Mouse (Mus musculus): ENCODE measurements around the gene Gucy2g.

Gucy2g gene

GRCm38 (mm10) chr19:55241186-55241645 is at the start of gene Gucy2g:
Gucy2g (minus strand) TSS chr19:55241236.
- no peak for DNase-seq (ENCODE audit: low spot score in 2 of 2)

GRCm38 (mm10) chr19:55288974-55289373 is 47.9 kb upstream of the Gucy2g start:
- no peak for DNase-seq (ENCODE audit: low spot score in 2 of 2)

DNA sequence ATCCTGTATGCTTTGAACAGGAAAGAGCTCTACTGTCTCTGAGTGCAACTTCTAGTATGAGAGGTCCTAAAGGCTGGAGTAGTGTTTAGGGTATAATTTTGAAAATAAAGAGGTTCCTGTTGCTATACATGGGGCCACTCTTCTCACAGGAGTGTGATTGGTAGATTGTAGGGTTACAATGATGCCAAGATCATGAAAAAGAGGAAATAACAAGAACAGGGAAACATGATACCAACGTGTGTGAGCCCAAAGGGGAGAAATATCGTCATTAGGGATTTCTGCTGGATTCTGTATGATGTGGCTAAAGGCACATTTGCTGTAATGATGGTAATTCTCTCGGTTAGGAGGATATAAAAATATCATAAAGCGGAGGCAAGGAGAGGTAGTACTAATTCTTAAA is 45.0 kb upstream of the Gucy2g start:
- DNase-seq (ENCODE audit: low spot score in 2 of 2), result no peak

DNA sequence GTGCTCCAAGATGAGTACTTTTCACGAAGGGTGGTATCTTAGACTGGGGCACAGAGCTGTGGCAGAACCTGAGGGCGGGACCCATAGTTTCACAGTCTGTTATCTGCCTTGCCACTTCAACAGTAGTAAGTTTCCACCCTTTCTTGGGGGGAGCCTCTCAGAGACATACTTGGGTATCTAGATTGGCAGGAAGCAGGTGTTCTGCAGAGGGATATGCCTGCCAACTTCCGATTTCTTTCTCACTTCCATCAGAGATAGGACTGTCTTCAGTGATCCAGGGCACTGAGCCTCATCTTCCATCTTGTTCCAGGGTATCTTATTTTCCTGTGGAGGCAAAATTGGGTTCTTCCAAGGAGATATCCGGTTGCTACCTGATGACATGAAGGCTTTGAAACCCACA is 43.1 kb upstream of the Gucy2g start:
- no peak for DNase-seq (ENCODE audit: low spot score in 2 of 2)

DNA sequence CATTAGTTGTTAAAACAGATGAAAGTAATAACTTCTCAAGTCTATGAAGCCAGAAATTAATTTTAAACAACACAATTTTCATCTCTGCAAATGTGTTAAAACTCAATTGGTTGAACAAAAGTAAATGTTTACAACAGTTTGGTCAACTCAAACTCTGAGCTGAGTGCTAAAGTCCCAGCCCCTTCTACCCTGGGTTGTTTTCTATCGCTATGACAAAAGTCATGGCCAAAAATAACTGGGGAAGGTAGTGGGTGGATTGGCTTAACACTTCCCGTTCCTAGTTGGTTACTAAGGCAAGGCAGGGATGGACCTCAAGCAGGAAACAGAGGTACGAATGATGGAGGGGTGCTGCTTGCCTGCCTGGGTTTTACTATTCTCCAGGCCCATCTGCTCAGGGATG is 35.7 kb upstream of the Gucy2g start:
- DNase-seq (ENCODE audit: low spot score in 2 of 2), result no peak

DNA sequence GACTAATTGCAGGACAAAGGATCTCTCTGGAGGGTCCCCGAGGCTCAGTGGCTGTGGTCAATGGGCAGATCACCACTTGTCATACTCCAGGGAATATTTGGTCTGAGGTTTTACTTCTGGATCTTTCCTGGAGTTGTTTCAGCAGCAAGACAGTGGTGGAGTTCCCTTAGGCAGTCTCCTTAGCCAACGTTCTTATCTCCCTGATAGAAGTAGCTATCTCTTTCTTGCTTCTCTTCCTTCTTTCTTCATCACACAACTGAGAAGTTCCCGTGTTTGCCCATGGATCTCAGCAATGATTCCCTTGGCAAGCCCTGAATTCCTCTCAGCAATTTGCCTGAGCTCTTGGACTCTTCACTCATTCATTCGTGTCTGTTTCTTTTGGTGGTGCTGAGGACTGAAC is 35.1 kb upstream of the Gucy2g start:
- no peak for DNase-seq (ENCODE audit: low spot score in 2 of 2)

GRCm38 (mm10) chr19:55273340-55273739 is 32.3 kb upstream of the Gucy2g start:
- no peak for DNase-seq (ENCODE audit: low spot score in 2 of 2)

DNA sequence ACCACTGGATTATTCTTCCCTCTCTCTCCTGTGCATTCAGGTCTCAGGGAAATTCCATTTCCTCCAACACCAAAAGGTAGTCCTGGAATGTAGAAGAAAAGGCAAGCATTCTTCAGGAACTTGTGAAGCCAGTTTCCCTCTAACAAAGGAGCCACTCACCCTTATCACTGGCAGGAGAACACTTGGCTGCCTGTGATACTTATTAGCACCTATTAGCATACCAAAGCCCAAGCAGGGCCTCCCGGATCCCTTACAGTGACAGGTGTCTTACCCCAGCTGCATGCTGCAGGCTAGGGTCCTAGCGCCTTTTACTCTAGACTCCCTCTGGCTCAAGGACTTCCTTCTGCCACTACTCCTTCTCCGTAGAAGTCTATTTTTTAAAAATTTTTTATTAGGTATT is 30.4 kb upstream of the Gucy2g start:
- DNase-seq (ENCODE audit: low spot score in 2 of 2), result no peak

GRCm38 (mm10) chr19:55269051-55269450 is 28.0 kb upstream of the Gucy2g start:
- no peak for DNase-seq (ENCODE audit: low spot score in 2 of 2)

- no peak for DNase-seq (ENCODE audit: low spot score in 2 of 2)
Measured at GRCm38 (mm10) chr19:55268150-55268549, 27.1 kb upstream of the Gucy2g start.

DNA sequence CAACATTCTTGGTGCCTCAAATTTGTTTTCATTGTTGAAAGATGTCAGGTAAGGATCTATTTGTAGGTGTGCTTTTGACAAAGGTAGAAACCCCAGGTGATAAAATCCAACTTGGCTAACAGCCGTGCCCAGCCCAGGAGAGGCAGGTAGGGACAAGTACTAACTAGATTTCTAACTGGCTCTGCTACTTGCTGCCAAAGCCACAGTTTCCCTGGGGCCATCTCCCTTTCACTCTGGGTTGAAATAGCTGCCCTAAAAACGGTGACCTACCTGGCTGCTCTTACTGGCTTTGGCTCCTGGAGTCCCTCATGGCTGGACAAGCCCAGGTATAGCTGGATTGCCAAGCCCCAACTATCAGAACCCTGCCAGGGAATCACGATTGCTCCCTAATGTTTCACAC is 25.8 kb upstream of the Gucy2g start:
- peak; percentile 48 to 55 for DNase-seq (ENCODE audit: low spot score in 2 of 2)

GRCm38 (mm10) chr19:55265269-55265668 is 24.2 kb upstream of the Gucy2g start:
- no peak for DNase-seq (ENCODE audit: low spot score in 2 of 2)

- DNase-seq (ENCODE audit: low spot score in 2 of 2), result no peak
Measured at GRCm38 (mm10) chr19:55260389-55261184, 19.6 kb upstream of the Gucy2g start.

- no peak for DNase-seq (ENCODE audit: low spot score in 2 of 2)
Measured at GRCm38 (mm10) chr19:55258514-55258913, 17.5 kb upstream of the Gucy2g start.

- peak in 1 of 2 experiments; percentile 31 for DNase-seq (ENCODE audit: low spot score in 2 of 2)
Measured at GRCm38 (mm10) chr19:55257656-55258375, 16.8 kb upstream of the Gucy2g start.

DNA sequence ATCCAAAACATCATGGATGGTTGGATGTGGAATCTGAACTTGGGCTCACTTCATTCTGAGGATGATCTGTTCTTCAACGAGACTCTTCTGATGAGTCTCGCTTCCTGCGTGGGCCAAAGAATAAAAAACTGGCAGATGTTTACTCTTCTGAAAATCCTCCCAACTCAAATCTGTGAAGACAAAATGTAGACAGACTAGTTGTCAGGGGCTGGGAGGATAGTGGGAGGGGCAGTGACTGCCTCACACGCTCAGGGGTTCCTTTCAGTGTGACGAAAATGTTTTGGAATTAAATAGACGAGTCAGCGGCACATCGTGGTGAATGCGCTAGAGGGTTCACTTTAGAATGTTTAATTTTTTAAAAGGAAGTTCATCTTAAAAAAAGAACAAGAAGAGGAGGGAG is 15.1 kb upstream of the Gucy2g start:
- no peak for DNase-seq (ENCODE audit: low spot score in 2 of 2)

- DNase-seq (ENCODE audit: low spot score in 2 of 2), result no peak
Measured at GRCm38 (mm10) chr19:55254513-55255016, 13.5 kb upstream of the Gucy2g start.

GRCm38 (mm10) chr19:55253570-55254441 is 12.8 kb upstream of the Gucy2g start:
- peak; percentile 70 to 74 for DNase-seq (ENCODE audit: low spot score in 2 of 2)

GRCm38 (mm10) chr19:55253239-55253569 is 12.2 kb upstream of the Gucy2g start:
- no peak for DNase-seq (ENCODE audit: low spot score in 2 of 2)

- DNase-seq (ENCODE audit: low spot score in 2 of 2), result no peak
Measured at GRCm38 (mm10) chr19:55251383-55252124, 10.5 kb upstream of the Gucy2g start, which contains the start of gene Acsl5. Acsl5 (plus strand) TSS chr19:55251938.

DNA sequence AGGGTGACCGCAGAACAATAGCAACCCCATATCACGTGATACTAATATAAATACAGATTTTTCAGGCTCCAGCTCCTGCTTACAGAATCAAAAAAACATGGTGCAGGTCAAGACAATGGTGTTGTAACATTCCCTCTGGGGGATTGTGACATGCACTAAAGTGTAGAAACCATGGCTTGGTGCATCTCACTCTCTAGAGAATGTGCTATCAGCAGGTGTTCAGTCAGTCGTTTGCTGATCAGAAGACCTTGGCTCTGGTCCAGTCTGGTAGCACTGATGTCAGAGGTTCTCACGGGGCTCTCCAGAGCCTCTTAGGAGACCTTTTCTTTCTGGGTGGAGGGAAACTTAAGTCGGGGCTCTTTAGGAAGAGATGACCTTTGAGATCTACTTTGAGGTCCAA is 9.4 kb upstream of the Gucy2g start:
- DNase-seq (ENCODE audit: low spot score in 2 of 2), result no peak
